Mouse (Mus musculus): ENCODE measurements around the gene Gucy2g.
A peak's percentile ranks its signal among the peaks of the same experiment; 100 is the strongest.
"Not testable (repeated sequence)": the region's sequence is repeated elsewhere in the genome, so short reads cannot be mapped to it uniquely, and the experiment has no call there.

Gene Gucy2g

DNA sequence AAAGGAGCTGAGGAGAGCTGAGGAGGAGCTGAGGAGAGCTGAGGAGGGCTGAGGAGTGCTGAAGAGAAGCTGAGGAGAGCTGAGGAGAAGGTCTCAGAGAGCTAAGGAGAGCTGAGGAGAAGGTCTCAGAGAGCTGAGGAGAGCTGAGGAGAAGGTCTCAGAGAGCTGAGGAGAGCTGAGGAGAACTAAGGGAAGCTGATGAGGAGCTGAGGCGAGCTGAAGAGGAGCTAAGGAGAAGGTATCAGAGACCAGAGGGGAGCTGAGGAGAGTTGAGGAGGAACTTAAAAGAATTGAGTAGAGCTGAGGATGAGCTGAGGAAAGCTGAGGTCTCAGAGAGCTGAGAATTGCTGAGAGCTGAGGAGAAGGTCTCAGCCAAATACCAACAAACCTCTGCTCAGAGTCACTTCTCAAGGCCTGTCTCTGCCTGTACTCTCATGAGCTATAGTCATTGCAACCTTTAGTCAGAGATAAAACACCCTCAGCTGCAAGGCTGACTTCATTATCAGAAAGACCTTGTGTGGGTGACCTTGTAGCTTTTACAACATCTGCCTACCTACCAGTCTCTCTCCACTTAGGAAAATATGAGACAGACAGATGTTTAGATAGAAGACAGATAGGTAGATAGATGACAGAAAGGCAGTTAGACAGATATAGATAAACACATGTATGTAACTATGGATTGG lies 75.7 kb downstream of the Gucy2g start:
- DNase-seq (ENCODE audit: low read depth, low spot score): no peak

DNA sequence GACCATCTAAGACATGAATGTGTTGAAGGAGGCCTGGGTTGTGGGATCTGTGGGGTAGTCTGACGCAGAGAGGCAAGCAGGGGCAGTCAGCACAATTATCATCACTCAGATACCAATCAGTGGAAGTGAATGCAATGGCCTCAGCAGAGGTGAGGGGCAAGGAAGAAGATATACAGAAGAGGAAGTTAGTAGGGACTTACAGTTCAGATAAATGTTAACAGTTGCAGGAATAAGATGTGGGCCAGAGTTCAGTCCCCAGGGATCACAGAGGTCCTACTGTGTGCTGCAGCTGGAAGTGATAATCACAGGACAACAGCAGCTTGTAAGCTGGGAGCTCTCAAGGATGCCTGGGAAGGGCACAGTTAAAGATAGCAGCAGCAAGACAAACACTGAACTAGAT lies 76.9 kb downstream of the Gucy2g start:
- no peak for DNase-seq (ENCODE audit: low read depth, low spot score)

DNA sequence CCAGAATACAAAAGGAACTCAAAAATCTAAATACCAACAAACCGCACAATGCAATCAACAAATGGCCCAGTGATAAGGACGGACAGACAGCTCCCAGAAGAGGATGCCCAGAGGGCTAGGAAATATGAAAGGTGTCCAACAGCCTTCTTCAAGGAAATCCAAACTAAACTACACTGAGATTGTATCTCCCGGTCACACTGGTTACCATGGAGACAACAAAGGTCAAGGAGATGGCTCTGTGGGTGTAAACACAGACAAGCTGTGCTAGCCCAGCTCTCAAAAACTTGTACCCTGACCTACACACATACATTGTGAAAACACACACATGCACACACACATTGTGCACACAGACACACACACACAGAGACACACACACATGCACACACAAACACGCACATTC lies 78.8 kb downstream of the Gucy2g start:
- DNase-seq (ENCODE audit: low read depth, low spot score): no peak

DNA sequence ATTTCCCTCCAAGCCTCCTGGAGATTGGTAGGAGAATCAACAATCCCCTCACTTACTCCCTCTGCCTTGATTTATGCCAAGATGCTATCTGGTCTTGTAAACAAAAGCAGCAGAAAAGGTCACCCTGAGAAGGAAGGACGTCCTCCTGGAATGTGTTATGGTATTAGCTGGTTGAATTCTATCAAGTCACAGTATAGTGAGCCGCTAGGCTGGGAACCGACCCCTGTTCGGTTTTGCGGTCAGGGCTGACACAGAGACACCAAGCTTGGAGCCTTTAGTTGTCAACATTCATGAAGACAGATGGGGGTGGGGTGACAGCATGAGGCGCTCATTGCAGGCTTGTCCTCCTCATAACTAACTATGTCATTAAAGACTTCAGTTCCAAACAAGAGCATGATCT lies 81.2 kb downstream of the Gucy2g start:
- no peak for DNase-seq (ENCODE audit: low read depth, low spot score)

DNA sequence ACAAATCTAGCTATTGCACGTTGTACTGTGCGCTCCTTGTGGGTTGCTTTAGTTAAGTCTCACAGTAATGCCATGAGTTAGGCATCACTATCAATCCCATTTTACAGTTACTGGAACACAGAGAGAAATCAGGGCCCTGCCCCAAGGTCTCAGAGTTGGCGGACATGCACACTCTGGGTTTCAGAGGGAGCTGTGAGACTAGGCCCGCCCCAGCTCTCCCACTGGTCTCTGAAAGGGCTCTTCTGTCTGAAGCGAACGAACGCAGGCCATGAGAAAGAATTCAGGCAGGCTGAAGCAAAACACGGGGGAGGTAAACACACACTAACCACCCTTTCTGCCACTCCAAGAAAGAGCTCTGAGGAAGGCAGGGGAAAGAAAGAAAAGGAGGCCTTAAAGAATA lies 82.4 kb downstream of the Gucy2g start:
- DNase-seq (ENCODE audit: low read depth, low spot score): peak; percentile 29

DNA sequence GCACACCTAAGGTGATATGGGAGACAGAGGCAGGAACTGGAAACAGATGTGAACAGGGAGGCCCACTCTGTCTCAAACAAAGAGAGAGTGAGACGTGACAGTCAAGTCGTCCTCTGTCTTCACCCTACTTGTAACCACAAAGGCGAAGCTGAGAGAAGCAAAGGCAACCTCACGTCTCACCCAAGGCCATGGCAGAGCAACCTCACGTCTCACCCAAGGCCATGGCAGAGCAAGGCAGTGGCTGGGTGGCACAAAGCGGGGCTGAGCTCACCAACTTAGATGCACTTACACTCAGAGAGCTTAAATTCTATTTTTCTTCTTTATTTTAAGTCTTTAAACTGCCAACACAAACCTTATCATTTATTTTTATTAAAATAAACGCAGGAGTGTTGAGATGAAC lies 84.0 kb downstream of the Gucy2g start:
- DNase-seq (ENCODE audit: low read depth, low spot score): no peak

DNA sequence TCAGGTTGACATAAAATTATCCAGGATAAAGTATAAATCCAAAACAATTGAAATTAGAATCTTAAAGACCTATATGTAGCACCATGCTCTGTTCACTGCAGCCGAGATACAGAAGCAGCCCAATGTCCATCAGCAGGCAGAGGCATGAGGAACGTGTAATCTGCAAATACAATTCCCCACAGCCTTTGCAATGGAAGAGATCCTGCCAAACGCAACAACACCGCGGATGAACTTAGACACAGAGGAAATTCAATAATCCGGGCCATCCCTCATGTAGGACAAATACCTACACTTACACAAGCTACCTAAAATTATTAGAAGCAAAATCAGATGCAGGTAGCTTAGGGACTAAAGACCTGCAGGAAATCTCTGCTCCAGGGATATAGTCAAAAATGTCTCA lies 88.1 kb downstream of the Gucy2g start:
- DNase-seq (ENCODE audit: low read depth, low spot score): no peak

DNA sequence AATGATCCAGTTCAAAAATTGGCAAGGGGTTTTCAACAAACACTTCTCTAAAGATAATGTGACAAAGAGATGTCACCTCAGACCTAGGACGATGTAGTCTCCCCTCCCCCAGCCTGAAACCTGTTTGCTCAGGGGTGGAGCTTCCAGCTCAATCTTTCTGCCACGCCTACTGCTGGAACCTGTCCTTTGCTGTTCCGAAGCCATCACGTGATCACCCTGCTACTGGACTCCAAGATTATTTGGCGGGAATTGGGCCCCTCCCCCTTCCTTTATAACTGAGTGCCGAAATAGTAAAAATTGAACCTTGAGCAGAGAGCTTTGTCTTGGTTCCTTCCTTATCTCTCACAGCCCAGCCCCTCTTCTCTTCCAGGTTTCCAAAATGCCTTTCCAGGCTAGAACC lies 88.8 kb downstream of the Gucy2g start:
- not testable (repeated sequence) for DNase-seq (ENCODE audit: low read depth, low spot score)

DNA sequence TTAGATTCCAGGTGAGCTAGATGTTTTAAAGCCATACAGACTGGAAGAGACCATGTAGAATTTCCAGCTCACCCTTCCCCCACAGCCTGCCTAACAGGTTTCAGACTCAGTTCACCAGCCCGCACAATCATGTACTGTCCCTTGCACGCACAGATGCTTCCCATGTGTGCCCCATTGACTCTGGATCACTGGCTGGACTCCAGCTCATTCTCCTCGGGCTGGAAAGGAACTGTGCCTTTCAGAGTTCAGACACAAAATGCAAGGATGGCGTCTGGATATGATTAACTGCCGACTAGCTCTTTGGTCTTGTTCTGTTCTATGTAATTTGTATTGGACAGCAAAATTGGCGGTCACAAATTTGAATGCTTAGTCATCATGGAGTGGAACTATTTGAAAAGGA lies 91.4 kb downstream of the Gucy2g start:
- no peak for DNase-seq (ENCODE audit: low read depth, low spot score)

DNA sequence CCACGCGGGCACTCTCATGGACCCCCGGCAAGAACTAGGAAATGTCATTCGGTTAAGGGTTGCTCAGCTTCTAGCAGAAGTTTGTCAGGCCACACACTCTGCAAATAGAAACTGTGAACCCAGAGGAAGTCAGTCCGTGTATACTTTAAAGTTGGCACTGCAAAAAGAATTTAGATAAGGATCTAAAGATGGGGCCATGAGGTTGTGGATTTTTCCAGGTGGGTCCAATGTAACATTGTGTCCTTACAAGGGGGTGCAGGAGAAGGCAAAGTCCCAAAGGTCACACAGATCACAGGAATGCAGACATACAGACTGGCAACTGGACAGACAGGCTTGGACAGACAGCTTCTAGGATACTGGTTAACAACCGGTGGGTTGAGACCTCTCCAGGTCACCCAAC lies 92.9 kb downstream of the Gucy2g start:
- DNase-seq (ENCODE audit: low read depth, low spot score): no peak

Measured in brain, adult 2 months (tissue).